Mouse (Mus musculus) olfactory bulb, adult 2 months (tissue): ENCODE results near the gene Gstp1.
A peak's percentile ranks its signal among the peaks of the same experiment; 100 is the strongest.

ENCODE experiments used
- CTCF ChIP-seq: fragments of 200-500 bp; IDR thresholded peaks from 2 replicates; pipeline ENCODE4 v1.5.1; 2012; ENCODE audit warnings: low read depth, mild to moderate bottlenecking, low read length, moderate library complexity; ENCODE audit not compliant: insufficient read depth
- POLR2A ChIP-seq: fragments of 200-500 bp; IDR thresholded peaks from 2 replicates; pipeline ENCODE4 v1.6.1; 2012; ENCODE audit warnings: mild to moderate bottlenecking, low read depth, low read length, moderate library complexity; ENCODE audit not compliant: insufficient read depth

DNA sequence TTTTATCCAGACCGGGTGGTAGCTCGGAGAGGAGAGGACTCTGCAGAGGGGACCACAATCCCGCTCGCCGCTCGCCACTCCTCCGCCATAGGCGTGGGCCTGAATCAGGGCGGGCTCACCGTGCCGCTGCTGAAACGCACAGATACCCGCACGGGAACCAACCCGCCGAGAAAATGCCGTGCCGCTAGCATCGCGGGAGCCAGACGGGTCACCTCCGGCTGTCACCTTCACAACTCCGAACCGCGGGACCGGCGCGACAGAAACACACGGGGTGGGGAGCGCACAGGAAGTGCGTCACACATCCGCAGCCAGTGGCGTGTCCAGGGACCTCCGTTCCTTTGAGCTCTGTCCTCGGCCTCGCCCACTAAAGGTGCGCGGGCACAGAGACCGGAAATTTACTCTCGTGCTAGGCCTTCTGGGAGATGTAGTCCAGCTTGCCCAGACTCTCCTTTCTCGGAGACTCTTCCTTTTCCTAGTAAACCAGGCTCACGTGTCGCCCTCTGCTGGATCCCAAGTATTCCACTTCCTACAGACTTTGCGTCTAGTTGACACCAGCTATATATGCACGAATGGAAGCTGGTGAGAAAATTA lies 25.3 kb downstream of the Gstp1 start, which contains the start of gene Ndufv1:
- TF ChIP-seq POLR2A (peak; percentile 86), CTCF (no peak)
